Mouse (Mus musculus) R1 (cell line): ENCODE data around the gene Gatad1.
"Not testable (repeated sequence)": the region's sequence is repeated elsewhere in the genome, so short reads cannot be mapped to it uniquely, and the experiment has no call there.

ENCODE experiments used
- DNase-seq: peaks from one replicate; pipeline ENCODE4 v3.0.0-alpha.2; 2018; ENCODE audit warnings: low read depth, low spot score

Gatad1 gene

GRCm38 (mm10) chr5:3657085-3657484 is at the start of gene Gatad1:
Gene Gatad1 (minus strand): TSS chr5:3657185.
- DNase-seq = no peak

- peak; percentile 6 for DNase-seq
Observed at GRCm38 (mm10) chr5:3702180-3702579, 45.2 kb upstream of the Gatad1 start.

GRCm38 (mm10) chr5:3700025-3700424 is 43.0 kb upstream of the Gatad1 start:
- DNase-seq = no peak

- DNase-seq = no peak
Observed at GRCm38 (mm10) chr5:3696031-3696430, 39.0 kb upstream of the Gatad1 start.

- no peak for DNase-seq
Observed at GRCm38 (mm10) chr5:3695191-3695590, 38.2 kb upstream of the Gatad1 start.

GRCm38 (mm10) chr5:3692956-3693355 is 36.0 kb upstream of the Gatad1 start:
- no peak for DNase-seq

GRCm38 (mm10) chr5:3691283-3691682 is 34.3 kb upstream of the Gatad1 start:
- DNase-seq = no peak

- DNase-seq = no peak
Observed at GRCm38 (mm10) chr5:3688298-3688697, 31.3 kb upstream of the Gatad1 start.

GRCm38 (mm10) chr5:3669938-3670554 is 13.1 kb upstream of the Gatad1 start:
- peak; percentile 13 for DNase-seq

GRCm38 (mm10) chr5:3666585-3666984 is 9.6 kb upstream of the Gatad1 start:
- no peak for DNase-seq

GRCm38 (mm10) chr5:3665225-3665624 is 8.2 kb upstream of the Gatad1 start:
- DNase-seq = no peak

GRCm38 (mm10) chr5:3653801-3654200 is 3.2 kb downstream of the Gatad1 start:
- DNase-seq = no peak

- DNase-seq = not testable (repeated sequence)
Observed at GRCm38 (mm10) chr5:3652903-3653575, 3.9 kb downstream of the Gatad1 start.

GRCm38 (mm10) chr5:3651621-3652020 is 5.4 kb downstream of the Gatad1 start:
- no peak for DNase-seq

- no peak for DNase-seq
Observed at GRCm38 (mm10) chr5:3650881-3651280, 6.1 kb downstream of the Gatad1 start, which contains the start of gene Tmbim7. Gene Tmbim7 (plus strand): TSS chr5:3651181.

GRCm38 (mm10) chr5:3648849-3649210 is 8.2 kb downstream of the Gatad1 start:
- no peak for DNase-seq

- DNase-seq = no peak
Observed at GRCm38 (mm10) chr5:3648206-3648848, 8.7 kb downstream of the Gatad1 start.

GRCm38 (mm10) chr5:3647708-3648121 is 9.3 kb downstream of the Gatad1 start:
- peak; percentile 90 for DNase-seq

GRCm38 (mm10) chr5:3646991-3647707 is 9.8 kb downstream of the Gatad1 start:
- DNase-seq = peak; percentile 64

GRCm38 (mm10) chr5:3646539-3646938 is 10.4 kb downstream of the Gatad1 start:
- no peak for DNase-seq

- no peak for DNase-seq
Observed at GRCm38 (mm10) chr5:3645326-3645725, 11.7 kb downstream of the Gatad1 start.

GRCm38 (mm10) chr5:3644621-3645020 is 12.4 kb downstream of the Gatad1 start:
- DNase-seq = no peak
